Mouse (Mus musculus): ENCODE measurements around the gene Itprip. TPM values are rescaled to one million over a fixed set of nuclear protein-coding genes. Genes with fewer than 3 reads are reported as not detected.

The Itprip gene
- 0.18 and 0.23 TPM in 2 replicates for polyA plus RNA-seq (2012)

GRCm38 (mm10) chr19:47919126-47919965, at the start of gene Itprip, which contains the start of gene Cfap43:
Gene Itprip, minus strand, starts transcription at chr19:47919299.
Gene Cfap43, minus strand, starts transcription at chr19:47919287.
- H3K4me3 ChIP-seq (replicated peaks) = peak within 1 kb of the TSS; percentile 94
- H3K36me3 ChIP-seq (ENCODE audit: control insufficient read depth) = peaks cover under 1% of the 10 kb centered on the region
- TF ChIP-seq TAL1 (IDR thresholded peaks at IDR 0.05; ENCODE audit: low read length) = no peak
- TF ChIP-seq GATA1 (IDR thresholded peaks at IDR 0.05; ENCODE audit: low read length) = no peak
- H3K4me1 ChIP-seq (ENCODE audit: control insufficient read depth) = peaks cover 42% of the 10 kb centered on the region
- H3K9me3 ChIP-seq (ENCODE audit: control insufficient read depth, low read length) = no peaks in the 10 kb centered on the region
- H3K27me3 ChIP-seq (ENCODE audit: control insufficient read depth) = peaks cover 7% of the 10 kb centered on the region; the same call in 1 of the 2 replicates

- H3K9me3 ChIP-seq (ENCODE audit: control insufficient read depth, low read length) = peaks cover 2% of the 10 kb centered on the region; the same call in 1 of the 2 replicates
- no peak overlapping the region for H3K4me3 ChIP-seq (replicated peaks)
- H3K36me3 ChIP-seq (ENCODE audit: control insufficient read depth) = no peaks in the 10 kb centered on the region
- H3K4me1 ChIP-seq (ENCODE audit: control insufficient read depth) = no peaks in the 10 kb centered on the region
- TF ChIP-seq GATA1 (IDR thresholded peaks at IDR 0.05; ENCODE audit: low read length) (no peak), TAL1 (IDR thresholded peaks at IDR 0.05; ENCODE audit: low read length) (no peak)
- H3K27me3 ChIP-seq (ENCODE audit: control insufficient read depth) = no peaks in the 10 kb centered on the region
Observed at GRCm38 (mm10) chr19:47958181-47958580, 39.1 kb upstream of the Itprip start.

- no peaks in the 10 kb centered on the region for H3K27me3 ChIP-seq (ENCODE audit: control insufficient read depth)
- H3K4me3 ChIP-seq (replicated peaks) = no peak overlapping the region
- H3K36me3 ChIP-seq (ENCODE audit: control insufficient read depth) = no peaks in the 10 kb centered on the region
- no peak for TF ChIP-seq TAL1 (IDR thresholded peaks at IDR 0.05; ENCODE audit: low read length)
- no peak for TF ChIP-seq GATA1 (IDR thresholded peaks at IDR 0.05; ENCODE audit: low read length)
- no peaks in the 10 kb centered on the region for H3K4me1 ChIP-seq (ENCODE audit: control insufficient read depth)
- H3K9me3 ChIP-seq (ENCODE audit: control insufficient read depth, low read length) = no peaks in the 10 kb centered on the region
Observed at GRCm38 (mm10) chr19:47953169-47953568, 34.1 kb upstream of the Itprip start.

- TF ChIP-seq TAL1 (IDR thresholded peaks at IDR 0.05; ENCODE audit: low read length) (no peak), GATA1 (IDR thresholded peaks at IDR 0.05; ENCODE audit: low read length) (no peak)
- Histone ChIP-seq H3K4me3 (replicated peaks) (no peak overlapping the region), H3K4me1 (ENCODE audit: control insufficient read depth) (no peaks in the 10 kb centered on the region), H3K27me3 (ENCODE audit: control insufficient read depth) (no peaks in the 10 kb centered on the region; the same call in 1 of the 2 replicates), H3K36me3 (ENCODE audit: control insufficient read depth) (no peaks in the 10 kb centered on the region), H3K9me3 (ENCODE audit: control insufficient read depth, low read length) (no peaks in the 10 kb centered on the region)
Observed at GRCm38 (mm10) chr19:47950946-47951345, 31.8 kb upstream of the Itprip start.

- H3K4me1 ChIP-seq (ENCODE audit: control insufficient read depth) = no peaks in the 10 kb centered on the region
- peaks cover 2% of the 10 kb centered on the region; the same call in 1 of the 2 replicates for H3K27me3 ChIP-seq (ENCODE audit: control insufficient read depth)
- H3K36me3 ChIP-seq (ENCODE audit: control insufficient read depth) = no peaks in the 10 kb centered on the region
- no peak overlapping the region for H3K4me3 ChIP-seq (replicated peaks)
- no peak for TF ChIP-seq TAL1 (IDR thresholded peaks at IDR 0.05; ENCODE audit: low read length)
- TF ChIP-seq GATA1 (IDR thresholded peaks at IDR 0.05; ENCODE audit: low read length) = no peak
- H3K9me3 ChIP-seq (ENCODE audit: control insufficient read depth, low read length) = no peaks in the 10 kb centered on the region
Observed at GRCm38 (mm10) chr19:47946821-47947465, 27.8 kb upstream of the Itprip start.

- TF ChIP-seq TAL1 (IDR thresholded peaks at IDR 0.05; ENCODE audit: low read length) = no peak
- TF ChIP-seq GATA1 (IDR thresholded peaks at IDR 0.05; ENCODE audit: low read length) = no peak
- no peaks in the 10 kb centered on the region for H3K36me3 ChIP-seq (ENCODE audit: control insufficient read depth)
- no peaks in the 10 kb centered on the region for H3K9me3 ChIP-seq (ENCODE audit: control insufficient read depth, low read length)
- peaks cover 7% of the 10 kb centered on the region for H3K4me1 ChIP-seq (ENCODE audit: control insufficient read depth)
- no peak overlapping the region for H3K4me3 ChIP-seq (replicated peaks)
- H3K27me3 ChIP-seq (ENCODE audit: control insufficient read depth) = peaks cover 33% of the 10 kb centered on the region
Observed at GRCm38 (mm10) chr19:47939361-47939760, 20.3 kb upstream of the Itprip start.

- peak within 1 kb of the TSS; percentile 10 for H3K4me3 ChIP-seq (replicated peaks)
- H3K4me1 ChIP-seq (ENCODE audit: control insufficient read depth) = peaks cover 7% of the 10 kb centered on the region
- no peaks in the 10 kb centered on the region for H3K9me3 ChIP-seq (ENCODE audit: control insufficient read depth, low read length)
- H3K36me3 ChIP-seq (ENCODE audit: control insufficient read depth) = no peaks in the 10 kb centered on the region
- H3K27me3 ChIP-seq (ENCODE audit: control insufficient read depth) = peaks cover 31% of the 10 kb centered on the region
- TF ChIP-seq TAL1 (IDR thresholded peaks at IDR 0.05; ENCODE audit: low read length) = no peak
Observed at GRCm38 (mm10) chr19:47937443-47938406, 18.6 kb upstream of the Itprip start, which contains the start of gene Cfap58. Gene Cfap58, plus strand, starts transcription at chr19:47937675.

GRCm38 (mm10) chr19:47936938-47937337, 17.8 kb upstream of the Itprip start:
- peaks cover 31% of the 10 kb centered on the region for H3K27me3 ChIP-seq (ENCODE audit: control insufficient read depth)

More at GRCm38 (mm10) chr19:47936938-47937337, 17.8 kb upstream of the Itprip start:
- Histone ChIP-seq H3K4me1 (ENCODE audit: control insufficient read depth) (peaks cover 7% of the 10 kb centered on the region), H3K4me3 (replicated peaks) (no peak overlapping the region), H3K9me3 (ENCODE audit: control insufficient read depth, low read length) (no peaks in the 10 kb centered on the region), H3K36me3 (ENCODE audit: control insufficient read depth) (no peaks in the 10 kb centered on the region)
- no peak for TF ChIP-seq TAL1 (IDR thresholded peaks at IDR 0.05; ENCODE audit: low read length)
- TF ChIP-seq GATA1 (IDR thresholded peaks at IDR 0.05; ENCODE audit: low read length) = no peak
